ENCODE assay signal across 23 mouse cellular contexts in the genomic region with DNA sequence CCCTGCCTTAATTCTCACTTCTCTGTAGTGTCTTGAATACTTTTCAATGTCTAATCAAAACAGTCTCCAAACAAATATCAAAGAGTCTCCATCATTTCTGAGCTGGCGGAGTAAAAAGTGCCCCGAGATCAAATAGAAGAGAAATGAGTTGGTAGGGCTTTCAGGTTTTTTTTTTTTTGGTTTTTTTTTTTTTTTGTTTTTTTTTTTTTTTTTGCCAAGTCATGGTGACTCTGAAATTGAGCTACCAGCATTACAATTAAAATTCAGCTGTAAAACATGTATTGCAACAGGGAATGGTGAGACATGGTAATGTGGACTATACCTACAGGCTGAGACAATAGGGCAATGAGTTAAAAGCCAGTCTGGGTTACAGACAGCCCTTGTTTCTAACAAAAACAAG.
"Had no signal": no experiment of that assay in that cellular context is flagged by ENCODE, and none has a peak within 500 bp of the region (broad histone marks: within the 10 kb centered on the region; RNA-seq: fewer than 3 reads in every experiment).

No protein-coding gene starts in this region.

- H3K4me3 ChIP-seq: heart, adult 2 months; heart, embryonic 13.5 days; heart, embryonic 15.5 days; hindbrain, embryonic 10.5 days; hindbrain, embryonic 12.5 days; intestine, embryonic 15.5 days; layer of hippocampus, adult 2 months; left cerebral cortex, adult 2 months; limb, embryonic 10.5 days; limb, embryonic 12.5 days; liver, embryonic 13.5 days; liver, embryonic 15.5 days had no signal

- H3K27ac ChIP-seq: heart, adult 2 months; heart, embryonic 13.5 days; heart, embryonic 15.5 days; hindbrain, embryonic 10.5 days; hindbrain, embryonic 12.5 days; hindbrain, embryonic 14.5 days; intestine, embryonic 15.5 days; layer of hippocampus, adult 2 months; left cerebral cortex, adult 2 months; limb, embryonic 10.5 days; limb, embryonic 12.5 days; liver, embryonic 13.5 days; liver, embryonic 15.5 days had no signal

- H3K36me3 ChIP-seq: heart, embryonic 13.5 days; heart, embryonic 15.5 days; hindbrain, embryonic 10.5 days; hindbrain, embryonic 12.5 days; intestine, embryonic 15.5 days; limb, embryonic 10.5 days; limb, embryonic 12.5 days; liver, embryonic 13.5 days; liver, embryonic 15.5 days had no signal

- H3K4me1 ChIP-seq: heart, embryonic 13.5 days; heart, embryonic 15.5 days; hindbrain, embryonic 10.5 days; hindbrain, embryonic 12.5 days; intestine, embryonic 15.5 days; limb, embryonic 10.5 days; limb, embryonic 12.5 days had no signal

- H3K9ac ChIP-seq: heart, embryonic 13.5 days; heart, embryonic 15.5 days; hindbrain, embryonic 12.5 days; hindbrain, embryonic 14.5 days; intestine, embryonic 15.5 days; limb, embryonic 12.5 days; liver, embryonic 13.5 days; liver, embryonic 15.5 days had no signal

- H3K9me3 ChIP-seq: heart, embryonic 15.5 days; hindbrain, embryonic 12.5 days; intestine, embryonic 15.5 days; limb, embryonic 10.5 days; liver, embryonic 15.5 days had no signal

- DNase-seq: gastrocnemius, postnatal 14 days; gastrocnemius, postnatal 36 days; heart, adult 2 months; heart, postnatal 14 days; heart, postnatal 4 days; kidney, adult 18-20 months; kidney, adult 8-10 months; kidney, postnatal 10 days; kidney, postnatal 25 days; kidney, postnatal 4 days; liver; liver, embryonic 13.5 days had no signal
